Mouse (Mus musculus) myocyte (in vitro differentiated cells): ENCODE results near the gene Dpf1. TPM values are rescaled to one million over a fixed set of nuclear protein-coding genes. Genes with fewer than 3 reads are reported as not detected.

Experiments
- H3K27me3 ChIP-seq: one replicate; pipeline ENCODE4 v1.6.1; 2011; ENCODE audit not compliant: control insufficient read depth, insufficient read depth, insufficient read length
- H3K36me3 ChIP-seq: one replicate; pipeline ENCODE4 v1.6.1; 2011; ENCODE audit not compliant: control insufficient read depth, insufficient read depth
- H3K4me2 ChIP-seq: one replicate; pipeline ENCODE4 v1.6.1; 2011; ENCODE audit warnings: low read depth, control low read depth
- H3K4me3 ChIP-seq: one replicate; pipeline ENCODE4 v1.5.1; 2011; ENCODE audit warnings: mild to moderate bottlenecking, control low read depth, moderate library complexity
- H3K79me2 ChIP-seq: one replicate; pipeline ENCODE4 v1.6.1; 2011; ENCODE audit not compliant: control insufficient read depth, insufficient read depth
- H3ac ChIP-seq: one replicate; pipeline ENCODE4 v1.6.1; 2011; ENCODE audit not compliant: control insufficient read depth, insufficient read length
- CEBPB ChIP-seq: IDR thresholded peaks from 2 replicates; pipeline ENCODE4 v1.6.1; 2011; ENCODE audit warnings: mild to moderate bottlenecking, moderate library complexity; ENCODE audit not compliant: poor library complexity, insufficient read depth, severe bottlenecking
- E2F4 ChIP-seq: IDR thresholded peaks from one replicate; pipeline ENCODE4 v1.6.1; 2011; ENCODE audit warnings: mild to moderate bottlenecking, control low read depth, moderate library complexity; ENCODE audit not compliant: insufficient read depth
- MAX ChIP-seq: IDR thresholded peaks from one replicate; pipeline ENCODE4 v1.6.1; 2011; ENCODE audit warnings: low read depth, mild to moderate bottlenecking, control low read depth
- MYOD1 ChIP-seq, 3 experiments: IDR thresholded peaks; one replicate each; pipeline ENCODE4 v1.6.1; 2011; ENCODE audit warnings: control low read depth in 2 of 3, low read depth in 2 of 3, mild to moderate bottlenecking in 2 of 3, moderate library complexity in 1 of 3; ENCODE audit not compliant: insufficient read length in 2 of 3, control insufficient read depth in 1 of 3
- MYOG ChIP-seq, 3 experiments: IDR thresholded peaks; one replicate each; pipeline ENCODE4 v1.6.1; 2011; ENCODE audit warnings: control low read depth in 2 of 3, low read depth in 2 of 3, mild to moderate bottlenecking in 2 of 3; ENCODE audit not compliant: insufficient read length in 2 of 3, control insufficient read depth in 1 of 3, insufficient read depth in 1 of 3
- POLR2A ChIP-seq: IDR thresholded peaks from one replicate; pipeline ENCODE4 v1.6.1; 2011; ENCODE audit warnings: low read depth, mild to moderate bottlenecking, control low read depth, moderate library complexity; ENCODE audit not compliant: insufficient read length
- POLR2AphosphoS2 ChIP-seq: IDR thresholded peaks from one replicate; pipeline ENCODE4 v1.6.1; 2011; ENCODE audit warnings: low read depth, control low read depth; ENCODE audit not compliant: insufficient read length
- REST ChIP-seq: IDR thresholded peaks from one replicate; pipeline ENCODE4 v1.6.1; 2011; ENCODE audit warnings: mild to moderate bottlenecking, control low read depth, moderate library complexity; ENCODE audit not compliant: insufficient read depth, insufficient read length
- SRF ChIP-seq: IDR thresholded peaks from one replicate; pipeline ENCODE4 v1.6.1; 2011; ENCODE audit warnings: low read depth; ENCODE audit not compliant: control insufficient read depth, insufficient read length
- TCF12 ChIP-seq: IDR thresholded peaks from one replicate; pipeline ENCODE4 v1.6.1; 2011; ENCODE audit warnings: mild to moderate bottlenecking, control low read depth; ENCODE audit not compliant: poor library complexity, insufficient read depth, severe bottlenecking
- TCF3 ChIP-seq: IDR thresholded peaks from one replicate; pipeline ENCODE4 v1.6.1; 2011; ENCODE audit warnings: low read depth, control low read depth; ENCODE audit not compliant: insufficient read length
- USF1 ChIP-seq: IDR thresholded peaks from one replicate; pipeline ENCODE4 v1.6.1; 2011; ENCODE audit warnings: low read depth, mild to moderate bottlenecking, control low read depth, moderate library complexity
- polyA plus RNA-seq: library from polyadenylated mRNA; unstranded; fragments of >200 nt; fragmentation: generic; extraction: Trizol; gene quantifications from one replicate; pipeline ENCODE4 v1.2.1, GENCODE M21; 2012; ENCODE audit warnings: missing spikeins

Dpf1 gene
- polyA plus RNA-seq, 1 experiment, result 3.4 TPM

DNA sequence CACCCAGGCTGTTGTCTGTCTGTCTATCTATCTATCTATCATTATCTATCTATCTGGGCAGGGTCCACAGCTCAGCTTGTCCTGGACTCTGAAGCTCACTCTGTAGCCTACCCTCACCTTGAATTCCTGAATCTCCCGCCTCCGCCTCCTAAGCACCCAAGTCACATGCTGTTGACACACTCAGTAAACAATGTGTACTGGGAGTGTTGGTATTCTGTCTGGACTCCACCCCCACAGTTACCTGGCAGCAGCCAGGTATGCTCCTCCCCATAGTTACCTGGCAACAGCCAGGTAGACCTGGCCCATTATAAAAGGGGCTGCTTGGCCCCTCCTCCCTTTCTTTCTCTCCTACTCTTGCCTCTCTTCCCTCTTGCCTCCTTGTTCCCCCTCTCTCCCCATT is 15.7 kb upstream of the Dpf1 start:
- H3K27me3 ChIP-seq, result peaks cover 4% of the 10 kb centered on the region
- no peaks in the 10 kb centered on the region for H3K36me3 ChIP-seq
- no peak overlapping the region for H3K4me3 ChIP-seq
- H3K79me2 ChIP-seq, result no peaks in the 10 kb centered on the region
- H3ac ChIP-seq, result no peak overlapping the region
- TF ChIP-seq E2F4 (no peak), REST (no peak), USF1 (no peak), TCF12 (no peak), SRF (no peak), MYOG (IDR thresholded peaks at IDR 0.05; ENCODE audit: control insufficient read depth in 1 of 3, insufficient read depth in 1 of 3, insufficient read length in 2 of 3, low read depth in 2 of 3) (no peak)
- H3K4me2 ChIP-seq, result no peak overlapping the region

DNA sequence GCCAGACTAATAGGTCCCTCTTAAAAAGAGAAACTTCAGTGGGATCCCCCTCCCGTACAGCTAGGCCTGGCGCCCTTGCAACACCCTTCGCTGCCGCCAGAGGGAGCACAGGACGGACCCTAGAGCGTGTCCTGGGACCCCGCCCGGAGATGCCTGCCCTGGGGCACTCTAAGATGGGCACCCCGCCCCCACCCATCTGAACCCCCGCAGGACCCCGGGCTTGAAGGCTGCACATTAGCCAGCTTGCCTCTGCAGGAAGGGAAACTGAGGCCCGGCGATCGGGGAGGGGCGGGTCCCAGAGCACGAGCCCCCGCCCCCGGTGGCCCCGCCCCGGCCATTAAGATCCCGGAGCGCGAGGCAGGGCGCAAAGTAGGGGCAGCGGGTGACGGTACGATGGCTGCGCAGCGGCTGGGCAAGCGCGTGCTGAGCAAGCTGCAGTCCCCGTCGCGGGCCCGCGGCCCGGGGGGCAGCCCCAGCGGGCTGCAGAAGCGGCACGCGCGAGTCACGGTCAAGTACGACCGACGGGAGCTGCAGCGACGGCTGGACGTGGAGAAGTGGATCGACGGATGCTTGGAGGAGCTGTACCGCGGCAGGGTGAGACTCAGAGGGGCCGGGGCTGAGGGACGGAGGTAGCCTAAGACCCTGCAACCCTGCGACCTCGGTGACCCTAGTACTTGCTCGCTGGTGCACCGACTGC is 14.7 kb upstream of the Dpf1 start, which contains the start of gene Ppp1r14a:
Ppp1r14a (plus strand) TSS at position 367 of the 697 bp plus-strand sequence.
- peaks cover 4% of the 10 kb centered on the region for H3K27me3 ChIP-seq

DNA sequence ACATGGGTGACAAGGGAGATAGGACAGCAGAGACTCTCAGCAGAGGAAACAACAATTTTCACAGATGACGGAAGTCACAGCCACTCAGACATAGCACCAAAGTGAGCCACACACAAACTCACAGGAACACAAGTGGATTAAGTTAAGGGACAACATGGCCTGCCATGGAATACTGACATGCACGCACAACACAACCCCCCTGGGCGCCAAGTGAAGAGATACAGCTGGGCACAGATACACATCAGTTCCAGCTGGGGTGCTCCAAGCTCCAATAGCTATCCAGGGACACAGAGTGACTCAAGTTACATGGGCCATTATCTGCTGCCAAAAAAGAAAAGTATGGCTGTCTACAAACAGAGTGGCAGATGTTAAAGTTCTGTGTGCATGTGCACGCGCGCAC is 13.9 kb upstream of the Dpf1 start:
- Histone ChIP-seq H3K4me3 (no peak overlapping the region), H3ac (no peak overlapping the region), H3K36me3 (no peaks in the 10 kb centered on the region), H3K79me2 (no peaks in the 10 kb centered on the region), H3K4me2 (no peak overlapping the region), H3K27me3 (no peaks in the 10 kb centered on the region)
- no peak for TF ChIP-seq TCF12
- no peak for TF ChIP-seq POLR2AphosphoS2
- no peak for TF ChIP-seq MYOD1 (IDR thresholded peaks at IDR 0.05; ENCODE audit: control insufficient read depth in 1 of 3, insufficient read length in 2 of 3, low read depth in 2 of 3)
- no peak for TF ChIP-seq MYOG (IDR thresholded peaks at IDR 0.05; ENCODE audit: control insufficient read depth in 1 of 3, insufficient read depth in 1 of 3, insufficient read length in 2 of 3, low read depth in 2 of 3)
- no peak for TF ChIP-seq MAX
- TF ChIP-seq SRF, result no peak
- no peak for TF ChIP-seq USF1
- no peak for TF ChIP-seq CEBPB
- TF ChIP-seq E2F4, result no peak
- no peak for TF ChIP-seq TCF3
- TF ChIP-seq REST, result no peak
- TF ChIP-seq POLR2A, result no peak

More for the DNA sequence above, 14.7 kb upstream of the Dpf1 start, which contains the start of gene Ppp1r14a:
- peak within 1 kb of the TSS; percentile 36 for H3K4me2 ChIP-seq
- no peak for TF ChIP-seq TCF3
- TF ChIP-seq MAX, result no peak
- TF ChIP-seq POLR2A, result no peak
- no peak for TF ChIP-seq REST
- TF ChIP-seq CEBPB, result no peak
- TF ChIP-seq MYOG (IDR thresholded peaks at IDR 0.05; ENCODE audit: control insufficient read depth in 1 of 3, insufficient read depth in 1 of 3, insufficient read length in 2 of 3, low read depth in 2 of 3), result no peak
- no peak for TF ChIP-seq POLR2AphosphoS2
- no peak for TF ChIP-seq TCF12
- no peak for TF ChIP-seq SRF
- no peak for TF ChIP-seq USF1
- TF ChIP-seq E2F4, result no peak
- no peaks in the 10 kb centered on the region for H3K79me2 ChIP-seq
- no peak within 1 kb of the TSS for H3ac ChIP-seq
- H3K4me3 ChIP-seq, result no peak within 1 kb of the TSS
- no peaks in the 10 kb centered on the region for H3K36me3 ChIP-seq

DNA sequence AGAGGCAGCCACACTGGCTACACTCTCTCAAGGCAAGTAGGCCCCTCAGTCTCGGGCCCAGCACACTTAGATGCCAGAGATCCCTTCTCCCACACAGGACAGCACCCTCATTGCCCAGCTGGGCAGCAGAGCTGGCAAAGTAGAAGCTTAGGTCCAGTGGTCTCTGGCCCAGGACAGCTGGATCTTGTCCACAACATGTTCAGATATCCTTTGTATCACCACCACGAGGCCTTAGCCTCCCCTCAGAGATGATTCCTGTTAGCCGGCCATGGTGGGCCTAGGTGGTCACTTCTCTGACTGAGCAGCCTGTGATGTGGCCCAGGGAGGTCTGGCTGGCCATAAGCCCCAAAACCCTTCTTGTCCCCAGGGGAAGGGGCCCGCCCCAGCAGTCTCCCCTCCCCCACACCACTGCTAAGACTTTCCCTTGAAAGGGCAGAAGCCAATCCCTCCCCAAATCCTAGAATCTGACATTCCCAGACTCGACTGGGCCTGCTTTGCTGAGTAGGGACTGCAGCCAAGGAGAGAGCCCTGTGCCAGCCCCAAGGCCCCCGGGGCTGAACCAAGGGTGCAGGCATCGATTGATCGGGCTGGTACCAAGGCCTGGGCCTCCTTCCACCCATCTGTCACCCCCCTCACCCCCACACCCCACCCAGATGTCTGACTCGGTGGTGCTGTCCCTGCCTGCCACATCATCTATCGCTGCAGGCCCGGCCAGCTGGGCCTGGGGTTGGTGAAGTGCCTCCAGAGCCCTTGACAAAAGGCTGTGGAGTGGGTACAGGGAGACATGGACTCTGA is 12.9 kb upstream of the Dpf1 start:
- H3K4me3 ChIP-seq, result no peak overlapping the region
- H3K4me2 ChIP-seq, result no peak overlapping the region
- H3K27me3 ChIP-seq, result no peaks in the 10 kb centered on the region

More for the DNA sequence above, 12.9 kb upstream of the Dpf1 start:
- TF ChIP-seq CEBPB (no peak), TCF3 (no peak), POLR2AphosphoS2 (no peak), REST (no peak), MAX (no peak), POLR2A (no peak), MYOG (IDR thresholded peaks at IDR 0.05; ENCODE audit: control insufficient read depth in 1 of 3, insufficient read depth in 1 of 3, insufficient read length in 2 of 3, low read depth in 2 of 3) (no peak), TCF12 (no peak), MYOD1 (IDR thresholded peaks at IDR 0.05; ENCODE audit: control insufficient read depth in 1 of 3, insufficient read length in 2 of 3, low read depth in 2 of 3) (no peak), SRF (no peak)
- Histone ChIP-seq H3K36me3 (no peaks in the 10 kb centered on the region), H3ac (no peak overlapping the region), H3K79me2 (no peaks in the 10 kb centered on the region)
